Mouse (Mus musculus): Measurements from ENCODE around the gene Myt1. TPM values are rescaled to one million over a fixed set of nuclear protein-coding genes. Genes with fewer than 3 reads are reported as not detected.

Myt1 gene
- 0.29 TPM in 1 of 3 replicates, not detected in the others for total RNA-seq (2017)

DNA sequence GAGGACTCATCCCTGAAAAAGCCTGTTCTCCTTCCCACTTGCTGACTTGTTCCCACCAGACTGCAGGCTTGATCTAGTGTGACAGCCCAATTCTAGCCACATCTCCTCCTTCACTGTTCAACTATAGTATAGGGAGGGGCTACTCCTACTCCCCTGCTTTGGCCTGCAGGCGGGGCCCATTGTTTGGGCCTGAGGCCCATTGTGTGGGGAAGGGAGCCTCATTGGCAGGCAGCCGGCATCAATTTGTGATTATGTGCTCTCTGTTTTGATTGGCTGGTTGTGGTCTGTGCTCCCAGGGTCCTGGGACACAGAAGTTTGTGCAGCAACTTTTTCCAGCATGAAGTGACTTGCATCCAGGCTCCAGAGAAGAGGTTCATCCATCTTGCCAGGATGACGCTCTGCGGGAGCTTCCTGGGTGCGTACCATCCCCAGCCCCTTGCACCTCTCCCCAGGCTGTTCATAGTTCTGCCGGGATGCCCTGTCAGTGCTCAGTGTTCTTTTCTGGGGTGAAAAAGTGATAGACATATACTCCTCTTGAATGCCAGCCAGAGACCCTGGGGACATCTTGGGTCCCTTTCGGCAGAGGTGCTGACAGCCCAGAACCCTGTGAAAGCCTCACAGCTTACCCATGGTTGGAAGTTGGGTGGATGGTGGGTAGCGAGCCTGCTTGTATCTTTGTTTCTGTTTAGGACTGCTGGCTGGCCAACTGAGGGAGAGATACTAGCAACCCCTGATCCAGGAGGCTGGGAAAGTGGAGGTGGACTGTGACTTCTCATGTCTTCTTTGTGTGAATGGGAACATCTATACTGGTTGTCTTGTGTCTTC, at the start of gene Myt1:
Myt1 (plus strand) TSS at position 327 of the 825 bp plus-strand sequence.
- no peak for ATAC-seq (replicated peaks; ENCODE audit: insufficient number of reproducible peaks, low FRiP score, low TSS enrichment, poor library complexity, severe bottlenecking)

- no peak for ATAC-seq (replicated peaks; ENCODE audit: insufficient number of reproducible peaks, low FRiP score, low TSS enrichment, poor library complexity, severe bottlenecking)
Observed at GRCm38 (mm10) chr2:181713749-181714148, 49.4 kb upstream of the Myt1 start.

DNA sequence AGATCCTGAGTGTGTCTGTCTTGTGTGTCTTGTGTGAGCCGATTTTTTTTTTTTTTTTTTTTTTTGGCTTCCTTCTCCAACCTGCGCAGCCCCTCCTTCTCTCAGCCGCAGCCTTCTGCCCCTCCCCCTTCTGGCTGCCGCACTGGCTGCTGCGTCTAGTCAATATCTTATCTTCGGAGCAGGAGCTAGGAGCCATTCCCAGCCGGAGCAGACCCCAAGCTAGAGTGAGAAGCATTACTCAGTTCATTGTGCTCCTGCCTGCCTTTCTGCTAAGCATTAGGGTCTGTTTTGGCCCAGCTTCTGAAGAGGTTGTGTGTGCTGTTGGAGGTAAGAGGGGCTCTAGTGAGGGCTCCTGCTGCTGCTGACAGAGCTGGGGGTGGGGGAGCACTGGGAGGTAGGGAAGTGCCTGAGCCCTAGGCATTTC, 48.2 kb upstream of the Myt1 start, which contains the start of gene Oprl1:
Oprl1 (plus strand) TSS at position 114 of the 424 bp plus-strand sequence.
- ATAC-seq (replicated peaks; ENCODE audit: insufficient number of reproducible peaks, low FRiP score, low TSS enrichment, poor library complexity, severe bottlenecking), result no peak

DNA sequence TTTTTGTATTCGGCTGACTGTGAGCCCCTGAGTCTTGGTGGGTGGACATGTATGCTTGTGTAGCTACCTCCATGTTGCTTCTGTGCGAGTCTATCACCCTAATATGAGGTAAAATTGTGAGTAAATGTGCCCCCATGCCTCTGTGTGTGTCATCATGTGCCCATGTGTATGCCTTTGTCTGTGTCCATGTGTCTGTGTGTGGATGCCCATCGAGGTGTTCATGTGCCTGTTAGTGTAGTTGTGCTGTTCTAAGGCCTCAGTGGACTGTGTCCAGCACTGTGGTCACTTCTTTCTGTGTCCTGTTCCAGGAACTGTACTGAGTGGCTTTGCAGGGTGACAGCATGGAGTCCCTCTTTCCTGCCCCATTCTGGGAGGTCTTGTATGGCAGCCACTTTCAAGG, 47.8 kb upstream of the Myt1 start:
- ATAC-seq (replicated peaks; ENCODE audit: insufficient number of reproducible peaks, low FRiP score, low TSS enrichment, poor library complexity, severe bottlenecking), result no peak

- ATAC-seq (replicated peaks; ENCODE audit: insufficient number of reproducible peaks, low FRiP score, low TSS enrichment, poor library complexity, severe bottlenecking), result no peak
Observed at GRCm38 (mm10) chr2:181716991-181717390, 46.1 kb upstream of the Myt1 start.

- no peak for ATAC-seq (replicated peaks; ENCODE audit: insufficient number of reproducible peaks, low FRiP score, low TSS enrichment, poor library complexity, severe bottlenecking)
Observed at GRCm38 (mm10) chr2:181720061-181720460, 43.1 kb upstream of the Myt1 start.

DNA sequence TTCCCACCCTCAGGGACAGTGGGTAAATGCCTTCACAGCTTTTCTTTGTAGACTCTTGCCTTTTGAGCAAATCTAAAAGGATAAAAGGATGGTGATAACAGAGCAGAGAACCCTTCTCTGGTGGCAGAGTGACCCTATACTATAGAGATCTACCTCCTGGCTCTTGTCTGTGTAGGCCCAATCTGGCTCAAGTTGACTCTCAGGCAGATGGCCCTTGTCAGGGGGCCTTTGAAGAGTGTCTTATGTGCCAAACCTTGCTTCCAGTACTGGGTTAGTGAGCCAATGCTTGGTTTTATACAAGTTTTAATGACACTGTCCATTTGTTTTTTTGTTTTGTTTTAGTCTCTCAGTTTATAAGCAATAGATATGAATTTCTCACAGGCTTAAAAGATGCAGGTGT, 41.9 kb upstream of the Myt1 start:
- ATAC-seq (replicated peaks; ENCODE audit: insufficient number of reproducible peaks, low FRiP score, low TSS enrichment, poor library complexity, severe bottlenecking), result no peak

DNA sequence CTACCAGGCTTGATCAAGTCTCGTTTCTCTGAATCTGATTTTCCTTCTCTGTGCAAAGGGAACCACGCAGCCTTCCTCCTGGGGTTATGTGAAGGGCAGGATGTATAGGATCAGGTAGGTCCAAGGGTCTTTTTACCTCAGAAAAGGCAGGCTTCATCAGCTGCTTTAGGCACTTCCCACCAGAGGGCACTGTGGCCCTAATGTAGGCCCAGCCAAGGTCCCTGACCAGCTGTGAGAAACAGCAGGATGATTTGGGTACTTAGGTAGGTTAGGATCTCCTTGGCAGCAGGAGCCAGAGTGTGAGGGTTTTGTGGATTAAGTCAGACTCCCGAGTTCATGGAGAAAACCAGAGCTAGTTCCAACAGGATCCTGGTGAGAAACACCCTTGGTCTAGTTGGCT, 40.9 kb upstream of the Myt1 start:
- no peak for ATAC-seq (replicated peaks; ENCODE audit: insufficient number of reproducible peaks, low FRiP score, low TSS enrichment, poor library complexity, severe bottlenecking)

DNA sequence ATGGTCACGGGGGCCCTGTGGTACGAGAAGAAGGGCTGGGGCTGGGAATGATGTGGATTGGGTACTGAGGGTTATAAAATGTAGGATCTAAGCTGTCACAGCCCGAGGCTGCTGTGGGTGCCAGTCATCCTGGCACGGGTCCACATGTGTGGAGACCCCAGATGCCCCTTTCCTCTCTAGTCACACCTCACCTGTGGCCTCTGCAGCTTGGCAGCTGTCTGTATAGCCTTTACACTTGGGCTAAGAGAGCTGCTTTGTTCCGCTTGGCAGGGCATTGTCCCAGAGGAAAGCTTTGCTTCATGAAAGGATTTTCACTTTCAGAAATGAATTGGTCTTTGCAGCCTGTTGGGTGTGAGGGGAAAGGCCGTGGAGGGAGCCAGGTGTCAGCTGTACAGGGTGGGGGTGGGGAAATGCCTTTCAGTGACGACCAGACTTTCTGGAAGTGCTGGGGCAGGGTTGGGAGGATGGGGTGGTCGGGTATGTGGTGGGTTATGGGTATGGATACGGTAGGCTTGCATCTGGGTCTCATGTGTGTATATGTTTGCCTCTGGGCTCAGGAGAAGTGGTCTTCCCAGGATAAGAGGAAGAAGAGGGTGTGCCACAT, 35.4 kb upstream of the Myt1 start:
- ATAC-seq (replicated peaks; ENCODE audit: insufficient number of reproducible peaks, low FRiP score, low TSS enrichment, poor library complexity, severe bottlenecking), result no peak

- ATAC-seq (replicated peaks; ENCODE audit: insufficient number of reproducible peaks, low FRiP score, low TSS enrichment, poor library complexity, severe bottlenecking), result no peak
Observed at GRCm38 (mm10) chr2:181730051-181730450, 33.1 kb upstream of the Myt1 start.

- no peak for ATAC-seq (replicated peaks; ENCODE audit: insufficient number of reproducible peaks, low FRiP score, low TSS enrichment, poor library complexity, severe bottlenecking)
Observed at GRCm38 (mm10) chr2:181752626-181753025, 10.5 kb upstream of the Myt1 start.

DNA sequence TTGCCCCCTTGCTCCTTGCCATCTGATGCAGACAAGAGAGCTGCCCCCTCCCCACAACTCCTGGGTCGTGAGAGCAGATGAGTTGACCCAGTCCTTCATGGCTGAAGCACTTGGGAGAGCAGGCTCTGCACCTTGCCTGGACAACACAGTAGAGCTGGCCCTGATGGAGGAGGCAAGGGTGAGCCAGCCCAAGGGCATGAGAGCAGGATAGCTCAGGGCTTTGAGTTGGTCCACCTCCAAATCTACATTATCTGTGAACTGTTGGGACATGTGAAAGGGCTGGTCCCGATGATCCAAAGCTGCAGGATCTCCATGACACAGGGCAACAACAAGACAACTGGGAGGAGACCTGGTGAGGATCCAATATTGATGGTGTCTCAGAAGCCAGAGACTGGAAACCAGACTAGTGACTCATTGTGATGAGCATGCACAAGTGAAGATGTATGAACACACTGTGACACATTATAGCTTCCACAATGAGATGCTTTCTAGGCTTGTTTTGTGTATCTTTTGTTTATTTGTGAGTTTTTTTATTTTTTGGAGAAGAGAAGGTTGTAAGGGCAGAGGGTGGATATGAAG, 4.9 kb upstream of the Myt1 start:
- ATAC-seq (replicated peaks; ENCODE audit: insufficient number of reproducible peaks, low FRiP score, low TSS enrichment, poor library complexity, severe bottlenecking), result no peak

DNA sequence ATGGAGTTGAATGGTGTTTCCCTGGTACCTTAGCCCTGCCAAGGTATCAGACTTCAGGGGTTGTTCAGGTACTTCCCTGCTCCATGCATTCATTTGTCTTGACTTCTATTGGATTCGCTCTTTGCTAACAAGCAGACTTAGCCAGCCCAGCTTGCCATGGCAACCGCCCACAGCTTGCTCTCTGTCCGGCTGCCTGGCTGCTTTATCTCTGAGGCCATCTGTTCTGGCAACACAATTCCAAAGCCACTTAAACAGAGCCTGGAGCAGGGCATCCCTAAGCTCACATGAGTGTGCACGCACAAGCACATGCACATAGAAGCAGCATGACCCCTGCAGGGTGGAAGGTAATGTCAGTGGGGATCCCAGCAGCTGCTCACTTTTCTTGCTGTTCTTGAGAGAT, 4.1 kb upstream of the Myt1 start:
- no peak for ATAC-seq (replicated peaks; ENCODE audit: insufficient number of reproducible peaks, low FRiP score, low TSS enrichment, poor library complexity, severe bottlenecking)

GRCm38 (mm10) chr2:181763886-181764527, 875 bp downstream of the Myt1 start:
- no peak for ATAC-seq (replicated peaks; ENCODE audit: insufficient number of reproducible peaks, low FRiP score, low TSS enrichment, poor library complexity, severe bottlenecking)

DNA sequence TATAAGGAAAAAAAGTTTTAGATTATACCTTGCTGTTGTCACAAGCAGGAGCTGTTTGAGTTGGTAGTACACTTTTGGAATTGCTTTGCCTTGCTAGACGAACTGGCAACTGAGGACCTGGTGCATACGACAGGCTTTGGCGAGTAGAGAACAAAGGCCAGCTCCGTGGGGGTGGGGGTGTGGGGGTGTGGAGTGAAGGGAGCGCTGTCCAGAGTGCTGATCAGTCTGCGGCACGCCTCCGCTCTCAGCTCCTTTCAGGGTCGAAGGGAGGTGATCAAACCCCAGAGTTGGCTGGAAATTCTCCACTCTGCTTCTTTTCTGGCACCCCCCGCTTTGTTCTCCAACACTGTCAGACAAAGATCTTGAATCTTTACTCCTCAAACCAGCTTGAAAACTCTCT, 1.5 kb downstream of the Myt1 start:
- ATAC-seq (replicated peaks; ENCODE audit: insufficient number of reproducible peaks, low FRiP score, low TSS enrichment, poor library complexity, severe bottlenecking), result no peak

DNA sequence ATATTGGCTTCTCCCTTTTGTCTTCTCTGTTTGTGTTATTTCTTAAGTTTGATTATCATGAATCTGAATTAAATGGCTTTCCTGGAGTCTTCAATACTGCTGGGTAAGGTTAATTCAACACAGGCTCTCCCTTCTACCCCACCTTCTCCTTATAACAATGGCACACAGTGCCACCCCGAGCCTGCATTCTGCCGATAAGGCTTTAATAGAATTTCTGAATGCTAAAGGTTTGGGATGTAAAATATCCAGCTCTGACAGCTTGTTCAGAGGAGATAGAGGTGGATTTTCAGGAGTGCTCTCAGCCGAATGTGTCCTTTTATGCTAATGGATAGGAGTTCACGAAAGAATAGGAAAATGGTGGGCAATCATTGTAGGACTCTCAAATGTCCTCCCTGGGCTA, 2.1 kb downstream of the Myt1 start:
- ATAC-seq (replicated peaks; ENCODE audit: insufficient number of reproducible peaks, low FRiP score, low TSS enrichment, poor library complexity, severe bottlenecking), result no peak

DNA sequence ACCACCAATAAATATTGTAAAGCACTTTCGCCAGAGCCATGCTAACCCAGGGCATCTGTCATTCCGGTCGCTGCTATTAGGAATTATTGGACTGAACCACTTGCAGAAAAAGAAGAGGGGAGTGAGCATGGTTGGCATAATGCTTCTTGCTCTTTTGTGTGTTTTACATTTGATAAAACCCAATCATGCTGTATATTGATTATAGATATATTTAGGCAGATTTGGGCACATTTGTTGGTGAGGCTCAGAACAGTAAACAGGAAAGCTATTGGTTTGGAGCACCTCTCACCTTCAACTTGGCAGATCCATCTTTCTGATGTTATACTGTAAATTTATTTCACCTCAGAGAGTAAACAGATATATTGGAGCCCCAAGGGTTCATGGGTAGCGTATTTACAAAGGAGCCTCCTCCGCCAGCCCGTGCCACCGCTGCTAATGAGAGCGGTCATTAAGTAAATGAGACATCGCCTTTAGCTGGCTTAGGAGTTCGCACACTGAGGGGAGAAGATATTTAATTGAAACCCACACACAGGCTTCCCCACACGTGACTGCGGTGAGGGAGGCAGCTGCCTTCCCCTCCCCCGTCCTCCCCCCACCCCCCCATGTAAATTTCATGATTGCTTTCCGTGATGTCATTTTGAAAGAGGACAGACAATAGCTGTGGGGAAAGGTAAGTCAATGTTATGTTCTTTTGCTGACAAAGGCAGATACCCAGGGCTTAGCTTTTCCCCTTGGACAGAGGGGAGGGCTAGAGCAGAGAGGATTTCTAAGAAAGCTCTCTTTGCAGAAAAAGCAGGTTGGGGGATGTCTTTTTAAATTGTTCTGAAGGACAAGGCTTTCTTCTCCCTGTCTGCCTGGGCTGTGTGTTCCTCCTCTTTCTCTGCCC, 3.8 kb downstream of the Myt1 start:
- ATAC-seq (replicated peaks; ENCODE audit: insufficient number of reproducible peaks, low FRiP score, low TSS enrichment, poor library complexity, severe bottlenecking), result no peak

DNA sequence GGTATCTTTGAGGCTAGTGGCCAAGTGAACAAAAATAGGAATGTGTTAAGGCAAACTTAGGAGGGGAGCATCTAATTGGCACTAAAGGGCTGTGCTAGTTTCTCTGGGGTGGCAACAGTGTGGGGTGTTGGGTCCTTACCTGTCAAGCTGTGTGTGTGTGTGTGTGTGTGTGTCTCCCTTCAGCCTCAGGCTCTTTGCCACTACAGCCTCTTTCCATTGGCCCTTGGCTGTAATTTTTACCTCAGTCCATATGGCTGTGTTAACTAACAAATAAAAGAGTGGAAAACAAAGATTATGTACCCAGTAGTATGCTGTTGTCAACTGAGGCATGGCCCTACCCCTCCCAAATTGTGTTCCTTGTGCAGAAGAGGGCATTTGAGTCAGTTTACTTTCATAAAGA, 5.3 kb downstream of the Myt1 start:
- no peak for ATAC-seq (replicated peaks; ENCODE audit: insufficient number of reproducible peaks, low FRiP score, low TSS enrichment, poor library complexity, severe bottlenecking)

DNA sequence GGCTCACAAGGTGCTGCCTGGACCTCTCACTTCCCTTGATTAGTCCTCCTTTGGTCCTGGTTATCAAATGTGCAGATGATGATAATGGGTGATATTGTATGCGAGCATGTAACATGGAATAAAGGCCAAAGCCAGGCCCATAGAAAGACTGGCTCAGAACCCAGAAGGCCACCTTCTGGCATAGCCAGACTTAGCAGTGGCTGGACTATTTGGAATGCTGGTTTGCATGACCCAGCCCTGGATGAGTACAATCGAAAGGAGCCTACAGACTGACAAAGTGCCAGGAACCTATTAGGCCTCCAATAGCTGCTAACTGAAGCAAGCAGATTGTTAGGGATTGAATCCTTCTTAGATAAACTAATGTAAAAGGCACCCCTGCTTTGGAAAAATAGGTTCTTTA, 6.3 kb downstream of the Myt1 start:
- no peak for ATAC-seq (replicated peaks; ENCODE audit: insufficient number of reproducible peaks, low FRiP score, low TSS enrichment, poor library complexity, severe bottlenecking)
